15 mouse cellular contexts compared by ENCODE assay signal in the genomic region with DNA sequence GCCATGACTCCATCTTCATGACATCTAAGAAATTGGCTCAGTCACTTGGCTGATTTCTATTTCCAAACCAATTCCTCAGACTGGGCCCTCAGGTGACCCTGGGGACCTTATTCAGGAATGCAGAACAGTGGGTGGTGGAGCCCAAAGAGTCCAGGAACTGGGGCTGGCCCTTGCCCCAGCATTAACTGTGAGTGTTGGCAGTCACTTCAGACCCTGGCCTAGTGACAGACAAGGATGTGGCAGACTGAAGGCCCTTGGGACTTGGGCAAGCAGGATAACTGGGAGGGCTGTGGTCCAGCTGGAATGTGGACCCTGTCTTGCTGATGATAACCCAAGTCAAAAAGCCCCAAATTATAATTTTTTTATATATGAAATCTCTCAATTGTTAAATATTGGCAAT. TPM values are rescaled to one million over a fixed set of nuclear protein-coding genes. Genes with fewer than 3 reads are reported as not detected.
DNase-seq lines count a peak whose midpoint lies in the region; ATAC-seq and TF ChIP-seq lines count a peak whose summit lies in the region.
"Had no signal": no experiment of that assay in that cellular context is flagged by ENCODE, and none has a peak within 500 bp of the region (broad histone marks: within the 10 kb centered on the region; RNA-seq: fewer than 3 reads in every experiment).

No protein-coding gene starts in this region.

- peak; percentile 75 for DNase-seq in hindbrain, postnatal 0 days (ENCODE audit: low spot score)
- DNase-seq in hindbrain, embryonic 10.5 days (ENCODE audit: low spot score) = no peak
- peak; percentile 39 for DNase-seq in right cerebral cortex, adult 18-20 months
- no peak for DNase-seq in right cerebral cortex, postnatal 14 days
- DNase-seq in cerebellum, postnatal 14 days = peak; percentile 85 to 89
- no peak for DNase-seq in spleen, adult 18-20 months
- no peak for DNase-seq in ovary, postnatal 10 days (ENCODE audit: low spot score)
- DNase-seq: adrenal gland, postnatal 25 days; gastrocnemius, postnatal 36 days; lung, adult 2 months had no signal

- H3K36me3 ChIP-seq in hindbrain, postnatal 0 days (ENCODE audit: insufficient read depth, low read length) = no peaks in the 10 kb centered on the region
- H3K36me3 ChIP-seq in hindbrain, embryonic 10.5 days = no peaks in the 10 kb centered on the region
- H3K36me3 ChIP-seq: limb, embryonic 13.5 days; midbrain, embryonic 13.5 days; neural tube, embryonic 12.5 days had no signal

- H3K27me3 ChIP-seq in hindbrain, postnatal 0 days (ENCODE audit: insufficient read depth, low read length) = no peaks in the 10 kb centered on the region
- peaks cover 5% of the 10 kb centered on the region; the same call in 1 of the 2 replicates for H3K27me3 ChIP-seq in hindbrain, embryonic 10.5 days (ENCODE audit: insufficient read depth, poor library complexity, severe bottlenecking)
- H3K27me3 ChIP-seq: limb, embryonic 13.5 days; neural tube, embryonic 12.5 days had no signal

- no peak overlapping the region for H3K4me2 ChIP-seq in hindbrain, postnatal 0 days (ENCODE audit: low read depth, low read length)
- H3K4me2 ChIP-seq: limb, embryonic 13.5 days; midbrain, embryonic 13.5 days; neural tube, embryonic 12.5 days had no signal

- ATAC-seq in hindbrain, postnatal 0 days = peak; percentile 67; the same call in 1 of the 2 replicates
- ATAC-seq in megakaryocyte, adult 5-6 weeks (ENCODE audit: poor library complexity, severe bottlenecking) = no peak
- ATAC-seq: inflammation-experienced regulatory T-cells, adult 6 months; midbrain, embryonic 13.5 days had no signal

- H3K4me3 ChIP-seq in hindbrain, postnatal 0 days (ENCODE audit: low read length) = no peak overlapping the region
- no peak overlapping the region for H3K4me3 ChIP-seq in hindbrain, embryonic 10.5 days
- H3K4me3 ChIP-seq: limb, embryonic 13.5 days; midbrain, embryonic 13.5 days; neural tube, embryonic 12.5 days had no signal

- H3K27ac ChIP-seq in hindbrain, postnatal 0 days = peak overlapping the region; percentile 63; the same call in 1 of the 2 replicates
- H3K27ac ChIP-seq in hindbrain, embryonic 10.5 days = no peak overlapping the region
- H3K27ac ChIP-seq: limb, embryonic 13.5 days; midbrain, embryonic 13.5 days; neural tube, embryonic 12.5 days had no signal

- no peaks in the 10 kb centered on the region for H3K4me1 ChIP-seq in hindbrain, postnatal 0 days (ENCODE audit: insufficient read depth, low read length)
- H3K4me1 ChIP-seq in hindbrain, embryonic 10.5 days (replicated peaks) = 0 out of 2 replicates have a peak, but pooled peaks cover under 1% of the 10 kb centered on the region
- H3K4me1 ChIP-seq: midbrain, embryonic 13.5 days; neural tube, embryonic 12.5 days had no signal

- no peak for TF ChIP-seq CTCF in hindbrain, postnatal 0 days (IDR thresholded peaks at IDR 0.05; ENCODE audit: low read depth)

- no peak overlapping the region for H3K9ac ChIP-seq in hindbrain, postnatal 0 days (replicated peaks; ENCODE audit: low read length)
- H3K9ac ChIP-seq: limb, embryonic 13.5 days; midbrain, embryonic 13.5 days; neural tube, embryonic 12.5 days had no signal

- H3K9me3 ChIP-seq in hindbrain, postnatal 0 days (ENCODE audit: low read length) = no peaks in the 10 kb centered on the region
- H3K9me3 ChIP-seq in hindbrain, embryonic 10.5 days = no peaks in the 10 kb centered on the region
- H3K9me3 ChIP-seq: limb, embryonic 13.5 days; midbrain, embryonic 13.5 days; neural tube, embryonic 12.5 days had no signal

RNA-seq across cellular contexts. Expression of a gene that starts 6.5 kb away (rescaled TPM):
- 44.7 and 52.6 TPM in 2 replicates for total RNA-seq in hindbrain, postnatal 0 days (2014; rRNA removed)
- polyA plus RNA-seq in hindbrain, postnatal 0 days (2015; fragmentation: Nextera tagmentation; extraction: Ambion mirVana) = 62.4 and 72.7 TPM in 2 replicates
- polyA plus RNA-seq in hindbrain, embryonic 10.5 days (2016; fragmentation: Nextera tagmentation; extraction: Ambion mirVana) = 85.2 and 99.4 TPM in 2 replicates
- 45.8 and 49.8 TPM in 2 replicates for total RNA-seq in megakaryocyte, adult 5-6 weeks (2015)
- 130 and 175 TPM in 2 replicates for total RNA-seq in megakaryocyte, adult 5-6 weeks (2017)

Comparison
In these comparisons a context has a peak if more than half of its experiments do, and no peak if none do; other contexts are left out.
1. DNase-seq: peak in hindbrain, postnatal 0 days (single experiment), right cerebral cortex, adult 18-20 months (single experiment) and cerebellum, postnatal 14 days (2 of 2); none in hindbrain, embryonic 10.5 days (single experiment), right cerebral cortex, postnatal 14 days (single experiment), spleen, adult 18-20 months (0 of 2) and ovary, postnatal 10 days (single experiment).